Mouse (Mus musculus) kidney, postnatal 4 days (tissue): Measurements from ENCODE around the gene Mllt11.

Experiments
- DNase-seq, 2 experiments: peaks; one replicate each; pipeline ENCODE4 v3.0.0; 2021; ENCODE audit warnings: mixed read lengths in 2 of 2

Mllt11 gene

DNA sequence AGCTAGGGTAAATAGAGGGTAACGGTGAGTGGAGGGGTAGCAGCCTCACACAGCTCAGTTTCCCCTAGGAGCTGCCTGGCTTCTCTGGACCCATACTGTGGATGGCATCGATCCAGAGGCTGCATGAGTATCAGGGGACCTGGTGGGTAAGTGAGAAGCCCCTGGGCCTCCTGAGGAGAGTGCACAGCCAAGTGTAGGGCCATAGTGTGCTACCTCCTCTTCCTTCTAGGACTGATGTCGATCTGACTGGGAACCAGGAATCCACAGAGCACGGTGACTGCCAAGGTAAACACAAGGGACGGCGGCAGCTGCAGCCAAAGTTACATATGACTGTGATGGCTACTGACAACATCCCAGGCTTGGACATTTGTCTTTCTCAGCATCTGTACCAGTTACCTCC is 60.9 kb downstream of the Mllt11 start:
- DNase-seq = no peak

- DNase-seq = no peak
Measured at GRCm38 (mm10) chr3:95169996-95170395, 62.0 kb downstream of the Mllt11 start.
